Mouse (Mus musculus) fat pad, adult 2 months (tissue): Measurements from ENCODE around the gene Smpd2.

Experiments
- DNase-seq: peaks from one replicate; pipeline ENCODE4 v3.0.0-alpha.2; 2011; ENCODE audit warnings: low read depth, low spot score; ENCODE audit errors: extremely low read depth

The Smpd2 gene

DNA sequence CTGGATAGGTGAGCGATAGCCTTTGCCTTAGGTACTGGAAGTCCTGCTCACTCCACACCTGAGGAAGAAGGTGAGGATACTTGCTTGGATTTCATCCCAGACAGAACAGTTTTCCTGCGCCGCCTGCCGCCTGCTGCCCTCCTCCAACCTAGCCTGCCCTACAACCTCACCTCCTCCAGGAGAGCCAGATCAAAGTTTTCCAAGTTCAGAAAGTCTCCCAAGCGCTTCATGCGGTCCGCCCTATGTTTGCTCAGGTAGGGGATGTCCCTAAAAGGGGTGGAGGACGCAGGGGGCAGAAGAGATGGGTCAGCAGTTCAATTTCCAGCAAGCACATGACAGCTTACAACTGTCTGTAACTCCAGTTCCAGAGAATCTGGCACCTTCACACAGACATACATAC, 875 bp downstream of the Smpd2 start:
- no peak for DNase-seq

- DNase-seq, result no peak
Observed at GRCm38 (mm10) chr10:41488877-41489276, 1.3 kb downstream of the Smpd2 start.

- no peak for DNase-seq
Observed at GRCm38 (mm10) chr10:41486506-41487170, 3.5 kb downstream of the Smpd2 start.

- peak; percentile 34 for DNase-seq
Observed at GRCm38 (mm10) chr10:41485778-41486177, 4.4 kb downstream of the Smpd2 start.

- DNase-seq, result no peak
Observed at GRCm38 (mm10) chr10:41482446-41482845, 7.7 kb downstream of the Smpd2 start.

GRCm38 (mm10) chr10:41480938-41481880, 9.0 kb downstream of the Smpd2 start:
- DNase-seq, result no peak

- DNase-seq, result no peak
Observed at GRCm38 (mm10) chr10:41479961-41480360, 10.2 kb downstream of the Smpd2 start.

GRCm38 (mm10) chr10:41477278-41478181, 12.6 kb downstream of the Smpd2 start:
- DNase-seq, result no peak

- no peak for DNase-seq
Observed at GRCm38 (mm10) chr10:41477018-41477277, 13.2 kb downstream of the Smpd2 start.

- DNase-seq, result no peak
Observed at GRCm38 (mm10) chr10:41476171-41477017, 13.8 kb downstream of the Smpd2 start, which contains the start of gene Mical1. Gene Mical1 (plus strand): TSS chr10:41476314.

- no peak for DNase-seq
Observed at GRCm38 (mm10) chr10:41474981-41475391, 15.2 kb downstream of the Smpd2 start.

DNA sequence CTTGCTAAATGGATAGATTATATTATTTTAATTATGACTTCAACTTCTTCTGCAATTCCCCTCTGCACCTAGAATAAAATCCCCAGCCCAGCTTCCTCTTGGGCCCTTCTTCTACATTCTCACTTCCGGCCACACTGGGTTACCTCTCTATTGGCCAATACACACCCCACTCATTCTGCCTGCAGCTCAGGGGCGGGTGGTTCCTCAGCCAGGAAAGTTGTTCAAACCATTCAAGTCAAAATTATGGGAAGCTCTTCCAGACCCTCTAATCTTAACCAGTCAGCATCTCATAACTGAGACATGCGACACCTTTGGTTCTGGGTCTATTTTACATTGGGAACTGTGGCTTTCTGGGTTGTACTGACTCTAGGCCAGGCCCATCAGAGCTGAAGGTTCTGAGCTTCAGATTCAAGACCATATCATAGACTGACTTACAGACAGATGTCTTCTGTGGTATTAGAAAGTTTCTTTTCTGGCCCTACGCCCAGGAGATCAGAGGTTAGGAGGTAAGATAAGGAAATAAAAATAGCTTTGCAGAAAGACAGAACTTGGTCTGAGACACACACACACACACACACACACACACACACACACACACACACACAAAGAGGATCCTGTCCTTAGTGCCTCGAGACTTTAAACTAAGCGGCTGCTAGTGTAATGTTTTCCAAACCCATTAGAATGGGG, 16.2 kb downstream of the Smpd2 start:
- DNase-seq, result no peak

GRCm38 (mm10) chr10:41472962-41473481, 17.1 kb downstream of the Smpd2 start:
- no peak for DNase-seq

DNA sequence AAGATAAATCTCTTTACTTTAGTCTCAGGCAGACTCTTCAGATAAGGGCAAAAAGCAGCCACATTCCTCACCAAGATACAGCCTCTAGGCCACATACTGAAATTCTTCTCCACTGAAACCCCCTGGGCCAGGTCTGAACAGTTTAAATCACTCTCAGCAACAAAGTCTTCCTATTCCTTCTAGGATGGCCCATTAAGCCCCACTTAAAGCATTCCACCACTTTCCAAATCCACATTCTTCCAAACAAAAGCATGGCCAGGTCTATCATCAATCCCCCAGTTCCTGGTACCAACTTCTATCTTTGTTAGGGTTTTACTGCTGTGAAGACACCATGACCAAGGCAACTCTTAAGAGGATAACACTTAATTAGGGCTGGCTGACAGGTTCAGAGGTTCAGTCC, 17.6 kb downstream of the Smpd2 start:
- no peak for DNase-seq

- no peak for DNase-seq
Observed at GRCm38 (mm10) chr10:41470693-41471092, 19.5 kb downstream of the Smpd2 start.

GRCm38 (mm10) chr10:41467325-41467724, 22.8 kb downstream of the Smpd2 start:
- no peak for DNase-seq

- DNase-seq, result no peak
Observed at GRCm38 (mm10) chr10:41464401-41464955, 25.7 kb downstream of the Smpd2 start.

- DNase-seq, result no peak
Observed at GRCm38 (mm10) chr10:41461057-41461722, 29.0 kb downstream of the Smpd2 start.

DNA sequence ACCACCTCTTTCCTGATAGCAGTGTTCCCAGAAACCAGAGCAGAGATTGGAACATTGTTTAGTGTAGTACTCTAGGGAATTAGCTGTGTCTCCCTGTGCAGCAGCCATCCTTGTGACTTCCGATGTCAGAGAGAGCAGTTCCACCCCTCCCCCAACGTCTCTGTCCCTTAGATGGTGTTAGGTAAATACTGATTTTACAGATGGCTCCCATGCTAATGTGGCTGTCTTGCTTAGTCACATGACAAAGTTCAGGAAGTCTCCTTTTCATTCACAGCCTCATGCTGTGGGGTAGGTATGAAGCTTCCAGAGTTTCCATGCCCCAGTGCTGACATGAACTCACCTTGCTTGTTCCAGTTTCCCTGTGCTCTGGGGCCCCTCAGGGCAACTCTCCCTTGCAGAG, 29.7 kb downstream of the Smpd2 start:
- DNase-seq, result no peak
